Mouse (Mus musculus): ENCODE data around the gene Prkg1. TPM values are rescaled to one million over a fixed set of nuclear protein-coding genes. Genes with fewer than 3 reads are reported as not detected.

Prkg1 gene
- polyA plus RNA-seq, 1 experiment from 2014 or later, result 4.9 TPM

GRCm38 (mm10) chr19:31442311-31442710 lies 322.5 kb downstream of the Prkg1 start:
- H3K36me3 ChIP-seq (ENCODE audit: control insufficient read depth, insufficient read depth, low read length), result no peaks in the 10 kb centered on the region
- H3K4me2 ChIP-seq (ENCODE audit: low read length), result no peak overlapping the region
- H3K27ac ChIP-seq (ENCODE audit: low read length), result no peak overlapping the region
- no peak for ATAC-seq
- no peaks in the 10 kb centered on the region for H3K9me3 ChIP-seq (replicated peaks; ENCODE audit: control insufficient read depth, low read length, poor library complexity, severe bottlenecking)
- H3K4me1 ChIP-seq (ENCODE audit: control insufficient read depth, insufficient read depth, low read length), result no peaks in the 10 kb centered on the region
- H3K4me3 ChIP-seq (ENCODE audit: low read depth, low read length), result no peak overlapping the region
- no peak overlapping the region for H3K9ac ChIP-seq (ENCODE audit: low read depth, low read length)
- WGBS, result 58% methylated on average over 3 of the region's 3 CpGs
- H3K27me3 ChIP-seq (ENCODE audit: control insufficient read depth, insufficient read depth, low read depth, low read length), result no peaks in the 10 kb centered on the region

- Histone ChIP-seq H3K9me3 (replicated peaks; ENCODE audit: control insufficient read depth, low read length, poor library complexity, severe bottlenecking) (no peaks in the 10 kb centered on the region), H3K9ac (ENCODE audit: low read depth, low read length) (no peak overlapping the region)
Observed at GRCm38 (mm10) chr19:31433446-31433845, 331.4 kb downstream of the Prkg1 start.

GRCm38 (mm10) chr19:31431411-31431810 lies 333.4 kb downstream of the Prkg1 start:
- Histone ChIP-seq H3K9ac (ENCODE audit: low read depth, low read length) (no peak overlapping the region), H3K4me1 (ENCODE audit: control insufficient read depth, insufficient read depth, low read length) (no peaks in the 10 kb centered on the region), H3K4me2 (ENCODE audit: low read length) (no peak overlapping the region), H3K27me3 (ENCODE audit: control insufficient read depth, insufficient read depth, low read depth, low read length) (no peaks in the 10 kb centered on the region), H3K36me3 (ENCODE audit: control insufficient read depth, insufficient read depth, low read length) (no peaks in the 10 kb centered on the region), H3K9me3 (replicated peaks; ENCODE audit: control insufficient read depth, low read length, poor library complexity, severe bottlenecking) (no peaks in the 10 kb centered on the region), H3K4me3 (ENCODE audit: low read depth, low read length) (no peak overlapping the region), H3K27ac (ENCODE audit: low read length) (no peak overlapping the region)
- ATAC-seq, result no peak
- 74% methylated on average over 2 of the region's 2 CpGs for WGBS

More at GRCm38 (mm10) chr19:31433446-31433845, 331.4 kb downstream of the Prkg1 start:
- no peak overlapping the region for H3K4me2 ChIP-seq (ENCODE audit: low read length)
- WGBS, result 93% methylated on average over 1 of the region's 1 CpGs
- no peaks in the 10 kb centered on the region for H3K4me1 ChIP-seq (ENCODE audit: control insufficient read depth, insufficient read depth, low read length)
- no peaks in the 10 kb centered on the region for H3K27me3 ChIP-seq (ENCODE audit: control insufficient read depth, insufficient read depth, low read depth, low read length)
- H3K36me3 ChIP-seq (ENCODE audit: control insufficient read depth, insufficient read depth, low read length), result no peaks in the 10 kb centered on the region
- H3K4me3 ChIP-seq (ENCODE audit: low read depth, low read length), result no peak overlapping the region
- ATAC-seq, result no peak
- no peak overlapping the region for H3K27ac ChIP-seq (ENCODE audit: low read length)

- Histone ChIP-seq H3K36me3 (ENCODE audit: control insufficient read depth, insufficient read depth, low read length) (no peaks in the 10 kb centered on the region), H3K9ac (ENCODE audit: low read depth, low read length) (no peak overlapping the region), H3K4me2 (ENCODE audit: low read length) (no peak overlapping the region), H3K27ac (ENCODE audit: low read length) (no peak overlapping the region), H3K27me3 (ENCODE audit: control insufficient read depth, insufficient read depth, low read depth, low read length) (no peaks in the 10 kb centered on the region), H3K4me1 (ENCODE audit: control insufficient read depth, insufficient read depth, low read length) (peaks cover 9% of the 10 kb centered on the region), H3K9me3 (replicated peaks; ENCODE audit: control insufficient read depth, low read length, poor library complexity, severe bottlenecking) (no peaks in the 10 kb centered on the region), H3K4me3 (ENCODE audit: low read depth, low read length) (no peak overlapping the region)
- WGBS, result 74% methylated on average over 5 of the region's 5 CpGs
- no peak for ATAC-seq
Observed at GRCm38 (mm10) chr19:31426142-31426541, 338.7 kb downstream of the Prkg1 start.

GRCm38 (mm10) chr19:31425199-31425598 lies 339.6 kb downstream of the Prkg1 start:
- Histone ChIP-seq H3K4me2 (ENCODE audit: low read length) (peak overlapping the region; percentile 37), H3K27ac (ENCODE audit: low read length) (peak overlapping the region; percentile 42), H3K36me3 (ENCODE audit: control insufficient read depth, insufficient read depth, low read length) (no peaks in the 10 kb centered on the region), H3K27me3 (ENCODE audit: control insufficient read depth, insufficient read depth, low read depth, low read length) (no peaks in the 10 kb centered on the region), H3K4me3 (ENCODE audit: low read depth, low read length) (no peak overlapping the region), H3K9me3 (replicated peaks; ENCODE audit: control insufficient read depth, low read length, poor library complexity, severe bottlenecking) (no peaks in the 10 kb centered on the region), H3K9ac (ENCODE audit: low read depth, low read length) (no peak overlapping the region), H3K4me1 (ENCODE audit: control insufficient read depth, insufficient read depth, low read length) (peaks cover 9% of the 10 kb centered on the region)
- WGBS, result 33% methylated on average over 9 of the region's 9 CpGs
- ATAC-seq, result peak; percentile 56; the same call in 1 of the 2 replicates

GRCm38 (mm10) chr19:31424319-31424718 lies 340.5 kb downstream of the Prkg1 start:
- ATAC-seq, result no peak
- Histone ChIP-seq H3K9ac (ENCODE audit: low read depth, low read length) (no peak overlapping the region), H3K27ac (ENCODE audit: low read length) (no peak overlapping the region), H3K36me3 (ENCODE audit: control insufficient read depth, insufficient read depth, low read length) (no peaks in the 10 kb centered on the region), H3K4me1 (ENCODE audit: control insufficient read depth, insufficient read depth, low read length) (peaks cover 9% of the 10 kb centered on the region), H3K27me3 (ENCODE audit: control insufficient read depth, insufficient read depth, low read depth, low read length) (no peaks in the 10 kb centered on the region), H3K9me3 (replicated peaks; ENCODE audit: control insufficient read depth, low read length, poor library complexity, severe bottlenecking) (no peaks in the 10 kb centered on the region), H3K4me2 (ENCODE audit: low read length) (no peak overlapping the region), H3K4me3 (ENCODE audit: low read depth, low read length) (no peak overlapping the region)
- WGBS, result 70% methylated on average over 5 of the region's 5 CpGs

- no peak for ATAC-seq
- H3K4me1 ChIP-seq (ENCODE audit: control insufficient read depth, insufficient read depth, low read length), result no peaks in the 10 kb centered on the region
- H3K4me3 ChIP-seq (ENCODE audit: low read depth, low read length), result no peak overlapping the region
- no peak overlapping the region for H3K4me2 ChIP-seq (ENCODE audit: low read length)
- H3K27ac ChIP-seq (ENCODE audit: low read length), result no peak overlapping the region
- no peak overlapping the region for H3K9ac ChIP-seq (ENCODE audit: low read depth, low read length)
- H3K9me3 ChIP-seq (replicated peaks; ENCODE audit: control insufficient read depth, low read length, poor library complexity, severe bottlenecking), result no peaks in the 10 kb centered on the region
- H3K27me3 ChIP-seq (ENCODE audit: control insufficient read depth, insufficient read depth, low read depth, low read length), result no peaks in the 10 kb centered on the region
- H3K36me3 ChIP-seq (ENCODE audit: control insufficient read depth, insufficient read depth, low read length), result no peaks in the 10 kb centered on the region
- WGBS, result 91% methylated on average over 7 of the region's 7 CpGs
Observed at GRCm38 (mm10) chr19:31413571-31413970, 351.3 kb downstream of the Prkg1 start.

- Histone ChIP-seq H3K9ac (ENCODE audit: low read depth, low read length) (no peak overlapping the region), H3K9me3 (replicated peaks; ENCODE audit: control insufficient read depth, low read length, poor library complexity, severe bottlenecking) (no peaks in the 10 kb centered on the region), H3K4me2 (ENCODE audit: low read length) (no peak overlapping the region), H3K27me3 (ENCODE audit: control insufficient read depth, insufficient read depth, low read depth, low read length) (no peaks in the 10 kb centered on the region), H3K4me1 (ENCODE audit: control insufficient read depth, insufficient read depth, low read length) (no peaks in the 10 kb centered on the region), H3K27ac (ENCODE audit: low read length) (no peak overlapping the region), H3K36me3 (ENCODE audit: control insufficient read depth, insufficient read depth, low read length) (no peaks in the 10 kb centered on the region), H3K4me3 (ENCODE audit: low read depth, low read length) (no peak overlapping the region)
- 81% methylated on average over 1 of the region's 1 CpGs for WGBS
- no peak for ATAC-seq
Observed at GRCm38 (mm10) chr19:31396096-31396495, 368.7 kb downstream of the Prkg1 start.

- H3K4me1 ChIP-seq (ENCODE audit: control insufficient read depth, insufficient read depth, low read length), result peaks cover 7% of the 10 kb centered on the region
- H3K9ac ChIP-seq (ENCODE audit: low read depth, low read length), result no peak overlapping the region
- H3K9me3 ChIP-seq (replicated peaks; ENCODE audit: control insufficient read depth, low read length, poor library complexity, severe bottlenecking), result no peaks in the 10 kb centered on the region
- no peaks in the 10 kb centered on the region for H3K27me3 ChIP-seq (ENCODE audit: control insufficient read depth, insufficient read depth, low read depth, low read length)
- H3K4me3 ChIP-seq (ENCODE audit: low read depth, low read length), result no peak overlapping the region
- H3K4me2 ChIP-seq (ENCODE audit: low read length), result no peak overlapping the region
- WGBS, result 82% methylated on average over 3 of the region's 3 CpGs
- H3K36me3 ChIP-seq (ENCODE audit: control insufficient read depth, insufficient read depth, low read length), result no peaks in the 10 kb centered on the region
- H3K27ac ChIP-seq (ENCODE audit: low read length), result no peak overlapping the region
- ATAC-seq, result no peak
Observed at GRCm38 (mm10) chr19:31385353-31385752, 379.5 kb downstream of the Prkg1 start.
